Mouse (Mus musculus): Measurements from ENCODE around the gene Hbb-y. TPM values are rescaled to one million over a fixed set of nuclear protein-coding genes. Genes with fewer than 3 reads are reported as not detected.
"Not testable (repeated sequence)": the region's sequence is repeated elsewhere in the genome, so short reads cannot be mapped to it uniquely, and the experiment has no call there.

Gene Hbb-y
- polyA plus RNA-seq, 1 experiment from 2014 or later = 542 TPM

GRCm38 (mm10) chr7:103813152-103813551 lies 39.9 kb downstream of the Hbb-y start:
- peak overlapping the region; percentile 58; the same call in 1 of the 2 replicates for H3K4me3 ChIP-seq (replicated peaks)
- WGBS (ENCODE audit: insufficient replicate concordance) = no CpG with 5 or more reads among the region's 3 CpGs
- peaks cover 19% of the 10 kb centered on the region for H3K4me1 ChIP-seq (replicated peaks)
- H3K36me3 ChIP-seq (replicated peaks); H3K9ac ChIP-seq; H3K9me3 ChIP-seq (replicated peaks); H3K4me2 ChIP-seq; H3K27me3 ChIP-seq: not testable (repeated sequence)
- peak overlapping the region; percentile 96; the same call in 1 of the 2 replicates for H3K27ac ChIP-seq (replicated peaks)
- peak; percentile 5 for ATAC-seq (ENCODE audit: insufficient read depth)

DNA sequence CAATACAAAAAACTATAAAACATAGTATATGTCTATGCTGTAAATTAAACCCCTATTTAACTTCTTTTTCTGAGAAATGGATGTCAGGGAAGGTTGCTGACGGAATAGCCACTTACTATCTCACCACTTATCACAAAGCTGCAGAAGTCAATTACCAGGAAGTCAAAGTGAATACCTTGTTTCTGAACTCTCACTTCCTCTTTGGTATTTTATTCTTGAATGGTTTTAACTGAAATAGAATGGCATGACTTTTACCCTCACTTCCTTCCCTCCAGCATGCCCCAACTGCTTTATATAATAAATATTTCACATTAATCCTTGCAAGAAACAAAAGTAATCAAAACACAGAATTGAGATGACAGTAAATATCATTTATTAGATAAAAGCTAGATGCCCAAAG lies 40.8 kb downstream of the Hbb-y start:
- peak overlapping the region; percentile 98 for H3K27ac ChIP-seq (replicated peaks)
- H3K4me3 ChIP-seq (replicated peaks) = peak overlapping the region; percentile 65
- ATAC-seq (ENCODE audit: insufficient read depth) = no peak
- WGBS (ENCODE audit: insufficient replicate concordance) = 0% methylated on average over 1 of the region's 1 CpGs
- no peaks in the 10 kb centered on the region for H3K27me3 ChIP-seq
- H3K4me2 ChIP-seq = peak overlapping the region; percentile 56
- peak overlapping the region; percentile 70 for H3K9ac ChIP-seq
- no peaks in the 10 kb centered on the region for H3K36me3 ChIP-seq (replicated peaks)
- H3K9me3 ChIP-seq (replicated peaks) = no peaks in the 10 kb centered on the region
- H3K4me1 ChIP-seq (replicated peaks) = peaks cover 28% of the 10 kb centered on the region

- H3K4me3 ChIP-seq (replicated peaks) = peak overlapping the region; percentile 50
- 50% methylated on average over 1 of the region's 1 CpGs for WGBS (ENCODE audit: insufficient replicate concordance)
- peak overlapping the region; percentile 22 for H3K9ac ChIP-seq
- H3K4me1 ChIP-seq (replicated peaks) = peaks cover 32% of the 10 kb centered on the region
- H3K27me3 ChIP-seq = no peaks in the 10 kb centered on the region
- H3K36me3 ChIP-seq (replicated peaks) = no peaks in the 10 kb centered on the region
- H3K4me2 ChIP-seq = peak overlapping the region; percentile 48
- peak; percentile 50 for ATAC-seq (ENCODE audit: insufficient read depth)
- peak overlapping the region; percentile 98 for H3K27ac ChIP-seq (replicated peaks)
- H3K9me3 ChIP-seq (replicated peaks) = no peaks in the 10 kb centered on the region
Measured at GRCm38 (mm10) chr7:103811223-103811845, 41.7 kb downstream of the Hbb-y start.

GRCm38 (mm10) chr7:103810746-103811145 lies 42.3 kb downstream of the Hbb-y start:
- H3K36me3 ChIP-seq (replicated peaks) = no peaks in the 10 kb centered on the region
- peak overlapping the region; percentile 98 for H3K27ac ChIP-seq (replicated peaks)
- H3K9ac ChIP-seq = no peak overlapping the region
- no peaks in the 10 kb centered on the region for H3K27me3 ChIP-seq
- ATAC-seq (ENCODE audit: insufficient read depth) = peak; percentile 23
- WGBS (ENCODE audit: insufficient replicate concordance) = 32% methylated on average over 3 of the region's 3 CpGs
- peak overlapping the region; percentile 64; the same call in 1 of the 2 replicates for H3K4me2 ChIP-seq
- H3K4me1 ChIP-seq (replicated peaks) = peaks cover 33% of the 10 kb centered on the region
- peak overlapping the region; percentile 50 for H3K4me3 ChIP-seq (replicated peaks)
- H3K9me3 ChIP-seq (replicated peaks) = no peaks in the 10 kb centered on the region

DNA sequence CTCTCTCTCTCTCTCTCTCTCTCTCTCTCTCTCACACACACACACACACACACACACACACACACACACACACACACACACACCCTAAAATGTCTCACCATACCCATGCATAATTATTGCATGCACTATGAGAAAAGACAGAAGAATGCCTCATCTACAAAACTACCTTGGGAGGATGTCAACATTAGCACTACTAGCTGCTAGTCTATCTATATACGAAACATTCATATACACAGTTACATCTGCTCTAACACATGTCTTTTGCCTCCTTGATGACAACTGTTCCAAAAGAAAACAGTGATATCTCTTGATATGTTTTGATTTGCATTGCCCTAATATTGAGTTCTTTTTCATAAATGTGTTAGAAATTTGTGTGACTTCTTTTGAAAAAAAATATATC lies 42.7 kb downstream of the Hbb-y start:
- Histone ChIP-seq H3K27ac (replicated peaks) (peak overlapping the region; percentile 98), H3K27me3 (no peaks in the 10 kb centered on the region), H3K36me3 (replicated peaks) (no peaks in the 10 kb centered on the region), H3K9ac (peak overlapping the region; percentile 54; the same call in 1 of the 2 replicates), H3K9me3 (replicated peaks) (no peaks in the 10 kb centered on the region), H3K4me2 (peak overlapping the region; percentile 64), H3K4me1 (replicated peaks) (peaks cover 31% of the 10 kb centered on the region), H3K4me3 (replicated peaks) (peak overlapping the region; percentile 50)
- WGBS (ENCODE audit: insufficient replicate concordance) = 32% methylated on average over 1 of the region's 1 CpGs
- ATAC-seq (ENCODE audit: insufficient read depth) = peak; percentile 7; the same call in 1 of the 2 replicates

DNA sequence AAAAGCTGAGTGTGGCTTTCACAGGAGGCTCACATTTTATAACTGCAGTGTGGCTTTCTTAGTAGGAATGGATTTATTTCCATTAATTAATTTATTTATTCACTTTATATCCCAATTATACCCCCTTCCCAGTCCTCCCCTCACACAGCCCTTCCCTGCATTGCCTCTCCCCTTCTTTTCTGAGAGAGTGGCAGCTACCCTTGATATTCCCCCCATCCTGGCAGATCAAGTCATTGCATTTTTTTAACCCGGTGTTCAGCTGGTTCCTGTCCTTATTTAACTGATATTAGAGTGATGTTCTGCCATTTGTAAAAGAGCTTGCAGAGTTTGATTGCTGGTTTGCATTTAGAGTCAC lies 43.2 kb downstream of the Hbb-y start:
- Histone ChIP-seq H3K27ac (replicated peaks) (peak overlapping the region; percentile 98), H3K27me3 (no peaks in the 10 kb centered on the region), H3K4me3 (replicated peaks) (peak overlapping the region; percentile 50), H3K9ac (peak overlapping the region; percentile 54), H3K4me2 (peak overlapping the region; percentile 64), H3K4me1 (replicated peaks) (peaks cover 31% of the 10 kb centered on the region), H3K9me3 (replicated peaks) (no peaks in the 10 kb centered on the region), H3K36me3 (replicated peaks) (no peaks in the 10 kb centered on the region)
- WGBS (ENCODE audit: insufficient replicate concordance) = 27% methylated on average over 1 of the region's 1 CpGs
- ATAC-seq (ENCODE audit: insufficient read depth) = no peak

GRCm38 (mm10) chr7:103808971-103809800 lies 43.8 kb downstream of the Hbb-y start:
- Histone ChIP-seq H3K9ac (peak overlapping the region; percentile 54), H3K4me1 (replicated peaks) (peaks cover 31% of the 10 kb centered on the region), H3K9me3 (replicated peaks) (no peaks in the 10 kb centered on the region), H3K27ac (replicated peaks) (peak overlapping the region; percentile 98), H3K4me2 (peak overlapping the region; percentile 64), H3K4me3 (replicated peaks) (peak overlapping the region; percentile 50), H3K27me3 (no peaks in the 10 kb centered on the region), H3K36me3 (replicated peaks) (no peaks in the 10 kb centered on the region)
- 13% methylated on average over 5 of the region's 5 CpGs for WGBS (ENCODE audit: insufficient replicate concordance)
- no peak for ATAC-seq (ENCODE audit: insufficient read depth)

GRCm38 (mm10) chr7:103808120-103808519 lies 44.9 kb downstream of the Hbb-y start:
- Histone ChIP-seq H3K4me1 (replicated peaks) (peaks cover 31% of the 10 kb centered on the region), H3K9ac (peak overlapping the region; percentile 47), H3K27ac (replicated peaks) (peak overlapping the region; percentile 93), H3K4me3 (replicated peaks) (peak overlapping the region; percentile 5; the same call in 1 of the 2 replicates), H3K4me2 (peak overlapping the region; percentile 43)
- H3K27me3 ChIP-seq; H3K9me3 ChIP-seq (replicated peaks); ATAC-seq (ENCODE audit: insufficient read depth); H3K36me3 ChIP-seq (replicated peaks): not testable (repeated sequence)
- 42% methylated on average over 2 of the region's 2 CpGs for WGBS (ENCODE audit: insufficient replicate concordance)

DNA sequence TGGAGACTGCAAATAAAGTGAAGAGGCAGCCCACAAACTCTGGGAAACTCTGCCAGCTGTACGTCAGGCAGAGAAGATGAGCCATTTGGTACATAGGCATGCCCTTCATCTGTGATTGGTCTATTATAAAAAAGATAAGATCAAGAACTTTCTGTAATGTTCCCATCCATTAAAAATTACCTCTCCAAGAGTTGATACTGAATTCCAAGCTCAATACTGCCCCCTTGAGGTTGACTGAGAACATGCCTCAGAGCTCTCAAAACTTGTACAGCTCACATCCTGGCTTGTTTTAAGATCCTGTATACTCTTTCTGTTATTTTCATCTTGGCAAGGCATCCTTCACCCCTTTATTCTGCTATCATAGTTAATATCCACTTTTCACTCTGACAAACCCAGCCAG lies 46.2 kb downstream of the Hbb-y start:
- H3K9me3 ChIP-seq (replicated peaks) = no peaks in the 10 kb centered on the region
- WGBS (ENCODE audit: insufficient replicate concordance) = 41% methylated on average over 1 of the region's 1 CpGs
- H3K4me2 ChIP-seq = 0 out of 2 replicates have a peak overlapping the region, but pooled peaks have one; percentile 6
- H3K9ac ChIP-seq = no peak overlapping the region
- ATAC-seq (ENCODE audit: insufficient read depth) = no peak
- peak overlapping the region; percentile 79 for H3K27ac ChIP-seq (replicated peaks)
- H3K4me3 ChIP-seq (replicated peaks) = no peak overlapping the region
- peaks cover 31% of the 10 kb centered on the region for H3K4me1 ChIP-seq (replicated peaks)
- H3K27me3 ChIP-seq = no peaks in the 10 kb centered on the region
- H3K36me3 ChIP-seq (replicated peaks) = no peaks in the 10 kb centered on the region

Measured in liver, embryonic 15.5 days (tissue).